Mouse (Mus musculus) limb, embryonic 13.5 days (tissue): ENCODE results near the gene Cd247. TPM values are rescaled to one million over a fixed set of nuclear protein-coding genes. Genes with fewer than 3 reads are reported as not detected.

Experiments
- ATAC-seq: fragments of 200-750 bp; cut with Nextera tagmentation; 2 replicates; pipeline ENCODE4 v1.8.0; 2017; ENCODE audit warnings: low read depth, moderate number of reproducible peaks, moderate TSS enrichment; ENCODE audit not compliant: low FRiP score
- H3K27ac ChIP-seq: fragments of 300-500 bp; sonication (generic); 2 replicates; pipeline ENCODE4 v1.5.1; 2015; ENCODE audit warnings: inconsistent platforms, mild to moderate bottlenecking, moderate library complexity
- H3K27me3 ChIP-seq: fragments of 300-500 bp; sonication (generic); 2 replicates; pipeline ENCODE4 v1.6.1; 2015; ENCODE audit warnings: mild to moderate bottlenecking, inconsistent platforms
- H3K36me3 ChIP-seq: fragments of 300-500 bp; sonication (generic); 2 replicates; pipeline ENCODE4 v1.6.1; 2015; ENCODE audit warnings: inconsistent platforms, mild to moderate bottlenecking, moderate library complexity
- H3K4me1 ChIP-seq: fragments of 300-500 bp; sonication (generic); 2 replicates; pipeline ENCODE4 v1.6.1; 2015; ENCODE audit warnings: inconsistent platforms
- H3K4me2 ChIP-seq: fragments of 300-500 bp; sonication (generic); replicated peaks from 2 replicates; pipeline ENCODE4 v1.6.1; 2015; ENCODE audit warnings: inconsistent platforms, mild to moderate bottlenecking, moderate library complexity
- H3K4me3 ChIP-seq: fragments of 300-500 bp; sonication (generic); 2 replicates; pipeline ENCODE4 v1.5.1; 2015; ENCODE audit warnings: moderate library complexity, mild to moderate bottlenecking, inconsistent platforms
- H3K9ac ChIP-seq: fragments of 300-500 bp; sonication (generic); 2 replicates; pipeline ENCODE4 v1.6.1; 2015; ENCODE audit warnings: mild to moderate bottlenecking, inconsistent platforms
- H3K9me3 ChIP-seq: fragments of 300-500 bp; sonication (generic); 2 replicates; pipeline ENCODE4 v1.6.1; 2016; ENCODE audit warnings: inconsistent platforms
- WGBS: fragments of 180-500 bp; shearing (Covaris S2); methylation state at CpG from one replicate; pipeline ENCODE4 v1.1.7; 2015; 5-methylcytosine and 5-hydroxymethylcytosine counted together
- polyA plus RNA-seq: library from polyadenylated mRNA; unstranded; fragments of >200 nt; fragmentation: Nextera tagmentation; extraction: Ambion mirVana; gene quantifications from 2 replicates; pipeline ENCODE4 v1.2.1, GENCODE M21; 2015

Cd247 gene
- polyA plus RNA-seq, 1 experiment from 2014 or later: 0.48 TPM

GRCm38 (mm10) chr1:165909471-165909870 lies 121.0 kb downstream of the Cd247 start:
- no peak overlapping the region for H3K4me2 ChIP-seq
- no peak overlapping the region for H3K27ac ChIP-seq
- no peaks in the 10 kb centered on the region for H3K9me3 ChIP-seq
- no peak for ATAC-seq
- H3K4me3 ChIP-seq: no peak overlapping the region
- H3K27me3 ChIP-seq: no peaks in the 10 kb centered on the region
- no peak overlapping the region for H3K9ac ChIP-seq
- WGBS: 93% methylated on average over 3 of the region's 3 CpGs
- no peaks in the 10 kb centered on the region for H3K4me1 ChIP-seq
- peaks cover 45% of the 10 kb centered on the region for H3K36me3 ChIP-seq

- ATAC-seq: no peak
- Histone ChIP-seq H3K4me1 (no peaks in the 10 kb centered on the region), H3K4me3 (no peak overlapping the region), H3K9ac (no peak overlapping the region), H3K36me3 (peaks cover 24% of the 10 kb centered on the region), H3K27me3 (no peaks in the 10 kb centered on the region), H3K4me2 (no peak overlapping the region), H3K27ac (no peak overlapping the region), H3K9me3 (no peaks in the 10 kb centered on the region)
- 85% methylated on average over 2 of the region's 2 CpGs for WGBS
Observed at GRCm38 (mm10) chr1:165913720-165914415, 125.4 kb downstream of the Cd247 start.

- ATAC-seq: no peak
- WGBS: 72% methylated on average over 2 of the region's 2 CpGs
- H3K4me3 ChIP-seq: no peak overlapping the region
- H3K27ac ChIP-seq: no peak overlapping the region
- peaks cover 20% of the 10 kb centered on the region for H3K36me3 ChIP-seq
- no peaks in the 10 kb centered on the region for H3K27me3 ChIP-seq
- H3K9me3 ChIP-seq: no peaks in the 10 kb centered on the region
- no peak overlapping the region for H3K9ac ChIP-seq
- no peaks in the 10 kb centered on the region for H3K4me1 ChIP-seq
- no peak overlapping the region for H3K4me2 ChIP-seq
Observed at GRCm38 (mm10) chr1:165914416-165914801, 125.9 kb downstream of the Cd247 start.

- 77% methylated on average over 3 of the region's 3 CpGs for WGBS
- Histone ChIP-seq H3K9ac (no peak overlapping the region), H3K36me3 (peaks cover 10% of the 10 kb centered on the region), H3K27ac (no peak overlapping the region), H3K4me2 (no peak overlapping the region), H3K4me3 (no peak overlapping the region), H3K9me3 (no peaks in the 10 kb centered on the region), H3K4me1 (no peaks in the 10 kb centered on the region), H3K27me3 (no peaks in the 10 kb centered on the region)
- no peak for ATAC-seq
Observed at GRCm38 (mm10) chr1:165921026-165921425, 132.5 kb downstream of the Cd247 start.

GRCm38 (mm10) chr1:165922488-165922887 lies 134.0 kb downstream of the Cd247 start:
- Histone ChIP-seq H3K4me3 (no peak overlapping the region), H3K4me2 (no peak overlapping the region), H3K36me3 (no peaks in the 10 kb centered on the region), H3K27me3 (no peaks in the 10 kb centered on the region), H3K9me3 (no peaks in the 10 kb centered on the region), H3K27ac (no peak overlapping the region), H3K9ac (no peak overlapping the region), H3K4me1 (no peaks in the 10 kb centered on the region)
- ATAC-seq: no peak
- 78% methylated on average over 1 of the region's 1 CpGs for WGBS

GRCm38 (mm10) chr1:165925207-165925606 lies 136.7 kb downstream of the Cd247 start:
- Histone ChIP-seq H3K9ac (no peak overlapping the region), H3K4me3 (no peak overlapping the region), H3K9me3 (no peaks in the 10 kb centered on the region), H3K27ac (no peak overlapping the region), H3K4me1 (no peaks in the 10 kb centered on the region), H3K27me3 (no peaks in the 10 kb centered on the region), H3K4me2 (no peak overlapping the region), H3K36me3 (no peaks in the 10 kb centered on the region)
- no peak for ATAC-seq
- 90% methylated on average over 2 of the region's 2 CpGs for WGBS

Other genes starting within 250 kb of the Cd247 start
- 196 TPM in 2 replicates for gene Mpzl1, start 154.1 kb upstream of the Cd247 start, polyA plus RNA-seq
- gene Rcsd1, start 78.9 kb upstream of the Cd247 start, polyA plus RNA-seq: 16.2 and 16.3 TPM in 2 replicates
- gene Creg1, start 24.9 kb upstream of the Cd247 start, polyA plus RNA-seq: 49.3 and 55.7 TPM in 2 replicates
- gene Pou2f1, start 214.0 kb downstream of the Cd247 start, polyA plus RNA-seq: 15.3 and 15.9 TPM in 2 replicates